Mouse (Mus musculus) embryo, embryonic 11.5 days (tissue): ENCODE results near the gene Gm32742.
A peak's percentile ranks its signal among the peaks of the same experiment; 100 is the strongest.

ENCODE experiments used
- DNase-seq: peaks from one replicate; pipeline ENCODE4 v3.0.0-alpha.2; 2012; ENCODE audit warnings: low read depth, low spot score

The Gm32742 gene

DNA sequence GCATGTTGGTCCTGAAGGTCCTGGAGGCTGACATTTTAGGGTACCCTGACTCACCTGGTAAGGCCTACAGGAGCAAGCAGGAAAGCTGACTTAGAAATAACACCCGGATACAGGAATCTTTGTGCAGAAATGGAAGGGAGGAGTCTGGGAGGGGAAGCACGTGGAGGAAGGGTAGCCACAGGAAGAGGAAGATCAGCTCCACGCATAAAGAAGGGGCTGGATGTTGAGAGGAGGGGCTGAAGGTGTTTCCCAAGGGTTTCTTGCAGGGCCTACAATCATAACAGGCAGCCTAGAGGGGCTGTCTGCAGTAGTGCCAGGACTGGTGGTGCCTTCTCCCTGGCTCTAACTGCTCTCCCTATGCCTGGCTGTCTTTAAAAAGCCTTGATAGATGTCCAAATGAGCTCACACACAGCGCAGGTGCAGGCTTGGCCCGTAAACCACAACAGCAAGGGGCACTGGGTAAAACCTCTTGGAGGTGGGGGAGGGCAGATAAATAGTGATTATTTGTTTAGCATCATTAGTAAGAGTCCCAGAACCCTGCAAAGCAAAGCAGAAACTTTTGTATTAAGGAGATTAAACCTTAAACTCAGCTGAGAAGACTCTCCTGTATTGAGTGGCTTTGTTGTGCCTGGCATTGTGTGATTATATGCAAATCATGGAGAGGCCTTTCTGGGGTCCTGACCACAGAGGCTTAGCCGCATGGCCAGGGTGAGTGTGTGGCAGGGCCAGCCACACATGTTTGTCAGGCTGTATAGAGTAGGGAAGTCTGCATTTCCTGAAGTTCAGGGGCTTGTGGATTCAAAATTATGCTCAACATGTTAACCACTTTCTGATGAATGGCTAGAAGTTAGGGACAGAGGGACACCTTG is at the start of gene Gm32742:
TSS of gene Gm32742 (minus strand) at position 206 of the 869 bp plus-strand sequence.
- DNase-seq, result no peak

DNA sequence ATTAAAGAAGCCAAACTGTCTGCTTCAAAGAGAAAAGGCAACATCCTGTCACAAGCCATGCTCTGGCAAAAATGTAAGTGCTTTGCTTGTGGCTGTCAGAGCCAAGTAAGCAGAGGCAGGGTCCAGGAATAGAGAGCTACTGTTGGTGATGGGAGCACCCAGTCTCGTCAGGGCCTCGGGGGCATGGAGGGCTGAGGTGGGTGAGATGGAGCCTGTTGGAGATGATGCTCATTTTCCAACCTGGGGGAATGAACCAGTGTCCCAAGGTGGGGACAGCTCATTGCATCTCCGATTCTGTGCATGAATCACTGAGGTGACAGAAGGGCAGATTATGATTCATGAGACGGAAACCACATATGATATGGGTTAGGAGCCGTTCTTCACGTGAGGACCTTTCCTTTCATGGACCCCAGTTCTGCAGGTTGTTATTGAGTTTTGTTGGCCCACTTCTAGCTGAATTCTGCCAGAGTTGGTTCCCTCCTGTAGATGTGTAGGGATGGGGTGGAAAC is 48.5 kb upstream of the Gm32742 start:
- DNase-seq, result no peak

DNA sequence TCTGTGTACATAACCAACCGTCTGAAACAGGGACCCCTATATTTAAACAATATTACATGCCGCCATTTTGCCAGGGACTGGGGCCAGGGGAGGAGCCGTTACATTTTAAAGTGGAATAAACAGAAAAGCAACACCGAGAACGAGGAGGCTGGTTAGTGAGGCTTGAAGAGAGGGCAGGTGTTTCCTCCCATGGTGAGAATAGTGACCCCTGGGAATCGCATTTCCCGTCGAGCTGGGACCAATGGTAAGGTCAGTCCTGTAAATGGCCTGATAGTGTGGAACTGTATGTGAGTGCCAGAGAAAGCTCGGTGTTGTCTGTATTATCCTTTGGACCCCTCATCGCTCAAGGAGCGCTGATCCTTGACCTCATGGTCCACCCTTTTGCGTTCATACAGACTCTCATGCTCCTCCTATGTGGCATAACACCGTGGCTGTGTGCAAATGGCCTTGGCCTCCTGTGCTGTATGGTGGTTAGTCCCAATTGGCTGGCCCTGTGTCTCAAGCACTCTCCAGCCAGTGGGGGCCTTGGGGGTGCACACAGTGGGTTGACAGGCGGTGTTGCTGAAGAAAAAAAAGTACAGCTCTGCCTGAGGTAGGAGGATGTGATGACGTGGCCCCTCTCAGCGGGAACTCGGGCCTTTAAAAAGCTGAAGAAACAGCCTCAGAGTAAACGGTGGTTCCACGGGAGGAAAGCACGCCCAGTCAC is 47.9 kb upstream of the Gm32742 start, which contains the start of gene Pou2af1:
TSS of gene Pou2af1 (plus strand) at position 686 of the 706 bp plus-strand sequence.
- no peak for DNase-seq

DNA sequence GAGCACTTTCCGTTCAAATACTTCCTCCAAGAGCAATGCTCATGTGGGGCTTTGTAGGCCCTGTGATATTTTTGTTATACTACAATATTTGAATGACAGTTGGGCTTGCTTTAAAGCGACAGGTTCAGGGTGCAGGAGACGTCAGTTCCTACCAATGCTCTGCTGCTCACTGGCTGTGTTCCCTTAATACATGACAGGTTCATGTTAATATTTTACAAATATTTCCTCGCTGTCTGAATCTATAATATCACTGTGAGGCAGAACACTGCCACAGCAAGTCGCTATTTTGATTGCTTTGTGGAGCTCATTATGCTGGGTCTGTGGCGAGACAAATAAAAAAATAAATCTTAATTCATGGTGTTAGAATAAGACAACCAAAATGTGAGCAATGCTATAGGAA is 45.9 kb upstream of the Gm32742 start:
- no peak for DNase-seq

DNA sequence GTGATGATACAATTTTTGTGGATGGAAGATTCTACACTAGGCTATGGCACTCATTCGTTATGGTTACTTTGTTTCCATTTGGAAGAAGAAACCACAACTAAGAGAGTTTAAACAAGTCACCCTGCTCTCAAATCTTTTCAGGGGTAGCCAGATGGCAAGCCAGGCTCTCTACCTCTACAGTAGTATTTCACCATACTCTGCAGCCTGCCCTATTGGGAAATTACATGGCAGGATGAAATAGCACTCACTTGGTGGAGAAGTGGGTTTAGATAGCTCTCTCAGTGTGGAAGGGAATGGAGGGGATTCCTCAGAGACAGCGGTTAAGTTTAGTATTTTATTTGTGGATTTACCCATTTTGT is 43.6 kb upstream of the Gm32742 start:
- no peak for DNase-seq

DNA sequence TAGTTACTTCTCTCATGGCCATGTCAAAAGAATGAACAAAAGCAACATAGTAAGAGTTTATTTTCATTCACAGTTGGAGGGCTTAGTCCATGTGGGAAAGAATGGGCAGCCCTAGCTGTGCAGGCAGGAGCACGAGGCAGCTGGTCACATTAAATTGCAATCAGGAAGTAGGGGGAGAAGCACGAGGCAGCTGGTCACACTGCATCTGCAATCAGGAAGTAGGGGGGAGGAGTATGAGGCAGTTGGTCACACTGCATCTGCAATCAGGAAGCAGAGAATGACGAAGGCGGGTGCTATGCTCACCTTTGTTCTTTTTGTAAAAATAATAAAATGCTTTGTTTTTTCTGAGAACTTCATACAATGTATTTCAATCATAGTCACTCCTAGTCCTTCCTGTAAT is 29.5 kb upstream of the Gm32742 start:
- no peak for DNase-seq

DNA sequence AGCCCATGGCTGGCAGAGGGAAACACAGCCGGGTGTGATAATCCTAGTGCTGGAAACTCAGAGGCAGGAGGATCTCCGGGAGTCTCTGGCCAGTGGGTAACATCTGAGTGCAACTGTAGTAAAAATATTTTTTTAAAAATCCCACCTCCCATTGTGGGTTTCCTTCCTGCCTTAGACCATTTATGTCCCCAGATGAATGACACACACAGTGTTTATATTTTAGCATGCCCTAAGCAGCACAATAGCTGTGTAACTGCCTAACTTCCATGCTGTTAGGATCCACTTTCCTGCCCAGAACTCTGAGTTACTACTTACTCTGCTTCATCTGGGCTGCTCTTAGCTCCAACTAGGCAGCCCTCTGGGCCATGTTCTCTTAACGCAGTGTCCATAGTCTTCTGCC is 25.3 kb upstream of the Gm32742 start:
- no peak for DNase-seq

DNA sequence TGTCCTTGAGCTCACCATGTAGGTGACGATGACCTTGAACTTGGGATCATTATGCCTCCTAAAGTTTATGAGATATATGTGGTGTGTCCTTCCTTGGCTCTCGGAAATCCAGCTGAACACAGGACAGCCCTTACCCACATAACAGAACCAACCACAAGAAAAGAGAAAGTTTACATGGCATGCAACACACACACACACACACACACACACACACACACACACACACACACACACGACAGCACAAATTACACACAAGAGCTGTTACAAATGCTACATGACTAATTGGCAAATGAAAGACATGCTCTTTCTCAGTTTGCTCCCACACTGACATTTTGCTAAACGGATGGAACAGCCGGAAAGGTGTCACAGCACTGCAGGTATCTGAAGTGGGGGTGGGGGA is 20.6 kb upstream of the Gm32742 start:
- no peak for DNase-seq

DNA sequence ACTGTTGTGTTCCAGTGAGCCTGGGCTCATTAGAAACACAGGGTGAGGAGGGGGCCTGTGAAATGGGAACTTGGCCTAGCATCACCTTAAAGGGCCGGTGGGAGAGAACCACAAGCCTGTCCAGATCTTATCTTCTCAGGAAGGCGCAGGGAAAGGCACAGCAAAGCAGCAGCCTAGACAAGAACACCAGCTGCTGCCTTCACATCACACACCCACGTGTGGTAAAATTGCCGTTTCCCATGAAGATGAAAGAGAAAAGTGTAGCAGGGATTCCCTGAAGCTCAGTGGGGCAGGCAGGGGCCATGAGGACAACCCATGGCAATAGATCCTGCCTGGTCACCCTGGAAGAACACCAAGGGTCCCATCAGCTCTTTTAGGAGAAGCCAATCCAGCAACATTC is 20.1 kb upstream of the Gm32742 start:
- DNase-seq, result no peak

DNA sequence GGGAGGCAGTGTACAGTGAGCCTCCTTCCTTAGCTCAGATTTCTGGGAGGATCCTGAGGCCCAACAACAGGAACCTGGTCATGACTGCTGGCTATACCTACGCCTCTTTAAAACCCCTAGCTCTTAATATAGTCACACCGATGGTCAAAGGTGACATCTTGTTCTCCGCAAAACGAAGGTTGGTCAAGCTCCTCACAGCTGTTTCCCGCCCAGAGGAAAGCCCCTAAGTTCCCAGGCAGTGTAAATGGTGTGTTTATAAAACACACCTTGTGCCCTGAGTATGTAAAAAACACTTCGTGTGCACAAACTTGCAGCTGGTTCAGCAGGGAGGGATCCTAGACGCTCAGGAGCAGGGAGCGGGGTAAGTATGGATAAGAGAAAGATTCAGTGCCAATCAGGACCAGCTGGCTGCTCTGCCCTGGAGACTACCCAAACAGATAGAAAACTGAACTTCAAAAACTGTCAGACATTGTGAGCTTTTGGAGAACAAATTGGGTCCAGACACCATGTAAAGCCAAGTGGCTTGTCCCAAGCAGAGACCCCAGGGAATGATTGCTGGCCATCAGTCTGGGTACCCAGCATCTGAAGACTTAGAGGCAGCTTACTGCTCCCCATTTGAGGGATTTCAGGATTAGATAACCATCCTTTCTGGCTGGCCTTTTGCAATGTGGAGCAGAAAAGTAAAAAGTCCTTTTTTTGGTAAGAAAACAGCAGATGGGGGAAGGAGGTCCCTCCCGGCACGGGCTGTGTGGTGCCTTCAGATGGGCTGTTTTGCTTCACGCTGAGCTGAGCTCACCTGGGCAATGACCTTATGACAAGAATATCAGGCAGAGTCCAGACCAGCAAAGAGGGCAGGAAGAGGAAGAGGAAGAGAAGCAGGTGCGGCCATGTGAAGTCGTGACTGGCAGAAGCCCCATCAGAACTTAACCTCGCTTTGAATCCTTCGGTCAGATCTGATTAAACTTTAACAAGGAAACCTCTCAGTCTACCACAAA is 17.7 kb upstream of the Gm32742 start:
- DNase-seq, result no peak

DNA sequence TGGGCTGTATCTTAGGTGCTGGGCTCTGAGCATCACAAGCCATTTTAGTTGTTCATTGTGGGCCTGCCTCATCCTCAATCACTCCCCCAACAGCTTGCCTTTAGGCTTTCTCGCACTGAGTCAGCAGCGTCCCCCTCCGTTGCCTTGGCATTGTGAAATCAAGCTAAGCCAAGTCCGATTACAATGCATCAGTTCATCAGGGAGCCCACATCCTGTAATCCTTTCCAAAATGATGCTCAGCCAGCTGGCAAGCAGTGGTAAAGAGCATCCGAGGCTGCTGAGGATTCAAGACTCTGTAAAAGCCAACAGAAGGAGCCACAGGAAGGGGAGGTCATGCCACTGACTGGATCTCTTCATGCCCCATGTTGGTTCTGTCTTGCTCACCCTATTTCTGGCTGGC is 15.3 kb upstream of the Gm32742 start:
- DNase-seq, result no peak

DNA sequence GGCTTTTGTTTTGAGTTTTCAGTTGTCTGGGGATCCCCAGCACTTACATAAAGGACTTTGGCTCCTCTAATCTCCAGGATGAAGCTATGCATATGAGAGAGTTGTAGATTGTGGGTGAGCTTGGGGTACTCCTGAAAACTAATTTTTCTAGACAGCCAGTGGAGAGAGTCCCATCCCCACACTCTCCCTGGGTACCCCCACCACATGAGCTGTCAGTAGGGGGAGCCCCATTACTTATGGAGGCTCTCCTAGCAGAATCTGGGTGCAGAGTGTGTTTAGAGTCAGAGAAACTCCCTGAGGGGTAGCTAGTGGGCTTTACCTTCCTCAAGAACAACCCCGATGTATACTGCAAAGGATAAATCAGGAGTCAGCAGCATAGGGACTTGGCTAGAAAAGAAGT is 13.0 kb upstream of the Gm32742 start:
- no peak for DNase-seq

DNA sequence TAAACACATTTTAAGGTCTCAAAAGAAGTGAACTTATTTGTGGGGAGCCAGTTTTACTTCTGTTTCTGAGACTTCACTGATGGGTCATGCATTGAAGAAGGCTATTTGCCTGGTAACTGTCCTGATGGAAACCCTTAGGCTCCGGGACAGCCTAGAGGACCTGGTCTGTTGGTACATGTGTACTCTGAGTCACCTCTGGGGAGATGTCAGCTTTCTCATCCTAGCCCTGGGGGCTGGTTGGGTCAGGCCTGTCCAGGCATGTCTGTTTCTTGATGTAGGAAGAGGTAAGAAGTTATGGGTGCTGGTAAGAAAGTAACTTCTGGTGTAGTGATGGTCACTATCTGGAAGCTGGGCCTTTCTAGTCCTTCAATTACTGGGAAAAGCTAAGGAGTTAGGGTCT is 10.4 kb upstream of the Gm32742 start:
- no peak for DNase-seq

DNA sequence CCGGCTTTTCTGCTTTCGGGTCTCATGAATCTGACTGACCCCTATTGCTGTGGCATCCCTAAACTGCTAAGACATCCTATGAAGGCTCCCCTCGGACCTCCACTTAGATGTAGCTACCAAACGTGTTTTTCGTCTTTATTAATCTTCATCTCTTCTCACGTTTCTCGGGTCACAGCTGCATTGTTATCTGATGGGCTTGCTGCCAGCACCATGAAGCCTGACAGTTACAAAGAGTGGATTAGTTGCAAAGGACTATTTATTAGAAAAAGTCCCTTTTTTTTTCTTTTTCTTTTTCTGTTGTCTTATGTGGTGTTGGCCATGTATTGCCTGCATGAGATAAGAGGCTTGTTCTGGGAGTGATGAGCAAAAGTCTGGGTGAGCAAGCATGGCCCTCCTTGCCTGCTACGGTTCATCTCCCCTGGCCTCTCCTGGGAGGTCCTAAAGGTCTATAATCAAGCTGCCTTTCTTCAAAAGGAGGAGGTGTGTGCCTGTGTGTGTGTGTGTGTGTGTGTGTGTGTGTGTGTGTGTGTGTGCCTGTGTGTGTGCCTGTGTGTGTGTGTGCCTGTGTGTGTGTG is 9.7 kb upstream of the Gm32742 start:
- no peak for DNase-seq

DNA sequence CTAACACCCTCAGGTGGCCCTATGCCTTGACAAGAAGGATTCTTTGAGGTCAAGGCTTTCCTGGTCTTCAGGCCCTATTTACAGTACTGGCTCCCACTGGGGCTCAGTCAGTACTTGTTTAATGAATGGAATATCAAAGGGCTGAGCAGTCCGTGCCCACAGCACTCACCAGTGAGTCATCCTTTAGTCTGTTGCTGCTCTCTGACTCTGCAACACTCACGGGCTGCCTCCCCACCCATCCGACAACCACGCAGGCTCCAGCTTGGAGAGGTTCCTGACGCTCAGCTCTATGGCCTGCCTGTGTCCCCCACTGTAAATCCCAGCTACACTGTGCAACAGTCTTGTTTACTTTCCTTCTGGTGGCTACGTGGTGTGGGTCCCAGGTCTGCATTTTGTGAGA is 5.0 kb upstream of the Gm32742 start:
- DNase-seq, result no peak

DNA sequence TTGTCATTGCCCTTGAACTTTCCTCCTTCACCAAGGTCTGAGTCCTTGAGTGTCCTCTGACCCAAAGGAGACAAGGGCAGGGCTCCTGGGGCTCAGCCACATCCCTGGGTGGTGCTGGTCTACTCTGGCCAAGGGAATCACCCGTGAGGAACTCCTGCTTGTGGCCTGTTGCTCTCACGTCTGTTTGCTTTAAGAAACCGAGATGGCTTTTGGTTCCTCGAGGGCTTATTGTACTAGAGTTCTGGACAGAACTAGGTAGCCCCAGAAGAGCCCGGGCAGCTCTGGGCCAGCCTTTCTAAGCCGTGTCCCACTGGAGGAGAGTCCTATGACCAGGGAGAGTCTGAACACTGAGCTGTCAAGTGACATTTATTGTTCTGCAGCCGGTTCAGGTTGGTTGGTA is 3.8 kb upstream of the Gm32742 start:
- DNase-seq, result no peak

DNA sequence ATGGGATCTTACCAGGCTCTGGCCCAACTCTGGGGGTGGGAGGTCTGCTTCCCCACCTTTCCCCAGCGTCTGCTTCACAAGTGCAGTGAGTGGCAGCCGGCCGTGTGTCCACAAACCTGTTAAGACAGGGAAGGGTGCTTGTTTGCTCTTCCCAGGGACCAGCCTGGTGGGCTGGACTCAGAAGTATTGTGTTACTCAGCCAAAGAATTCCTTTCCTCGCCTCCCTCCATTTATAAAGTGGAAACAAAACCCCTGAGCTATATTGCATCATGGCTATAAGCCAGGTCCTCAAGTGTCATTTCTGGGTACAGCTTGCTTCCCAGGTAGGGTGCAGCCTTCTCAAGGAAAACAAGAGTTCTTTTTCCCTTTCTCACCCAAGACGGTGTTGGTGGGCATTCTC is 3.4 kb upstream of the Gm32742 start:
- no peak for DNase-seq

DNA sequence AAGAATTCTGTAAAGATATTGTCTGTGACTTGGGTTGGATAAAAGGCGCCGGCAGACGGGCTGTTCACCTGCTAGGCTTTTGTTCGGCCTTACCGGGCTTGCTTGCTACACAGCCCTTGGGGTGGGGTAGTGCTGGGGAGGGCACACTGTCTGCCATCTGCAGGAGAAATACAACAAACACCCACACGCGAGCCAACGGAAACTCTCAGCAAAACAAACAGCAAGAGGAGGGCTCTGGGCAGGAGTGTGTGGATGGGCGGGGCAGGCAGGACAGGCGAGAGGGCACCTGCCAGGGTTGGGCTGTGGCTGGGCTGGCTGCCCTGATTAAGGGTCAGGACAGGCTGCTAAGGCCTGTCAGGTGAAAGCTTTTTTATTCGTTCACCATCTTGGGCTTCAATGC is 2.6 kb upstream of the Gm32742 start:
- no peak for DNase-seq

DNA sequence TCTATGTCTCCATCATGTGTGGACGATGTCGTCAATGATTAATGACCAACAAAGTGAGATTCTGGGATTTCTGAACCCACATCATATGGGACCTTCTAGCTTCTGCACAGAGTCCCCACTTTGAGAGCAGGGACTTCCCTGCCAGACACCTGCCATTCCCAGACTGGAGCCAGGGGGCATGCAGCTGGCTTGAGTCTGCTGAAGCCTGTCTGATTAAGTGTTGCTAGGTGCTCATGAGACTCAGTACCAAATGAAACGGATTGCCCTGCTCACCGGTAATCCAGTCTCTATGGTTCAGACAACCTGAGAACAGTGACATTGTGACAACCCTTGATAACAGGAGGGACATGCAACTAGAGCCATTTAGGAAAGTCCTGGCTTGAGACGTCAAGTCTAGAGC is 1.3 kb downstream of the Gm32742 start:
- no peak for DNase-seq

DNA sequence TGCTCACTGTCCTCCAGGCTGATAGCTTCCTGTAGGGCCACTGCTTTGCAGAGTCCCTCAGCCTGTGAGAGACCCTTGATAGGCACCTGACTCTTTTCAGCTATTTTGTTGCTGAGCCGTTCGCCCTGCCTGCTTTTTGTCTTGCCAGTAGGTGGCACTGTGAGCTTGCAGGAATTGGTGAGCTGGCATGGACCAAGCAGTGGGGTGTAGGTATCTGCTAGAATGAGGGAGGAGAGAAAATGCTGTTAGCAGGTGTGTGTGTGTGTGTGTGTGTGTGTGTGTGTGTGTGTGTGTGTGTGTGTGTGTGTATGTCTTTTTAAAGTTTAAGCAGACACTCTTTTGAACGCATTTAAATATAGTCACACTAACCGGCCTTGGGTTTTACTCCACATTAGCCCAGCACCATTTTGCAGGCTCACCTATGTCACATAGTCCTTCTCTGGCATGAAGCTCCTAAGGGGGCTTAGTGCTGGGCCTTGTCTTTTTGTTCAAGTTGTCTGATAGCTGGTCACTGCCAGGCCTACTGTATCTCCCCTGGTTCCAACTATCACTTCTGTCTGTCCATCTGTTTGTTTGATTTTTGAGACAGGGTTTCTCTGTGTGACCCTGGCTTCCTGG is 3.4 kb downstream of the Gm32742 start:
- peak; percentile 65 for DNase-seq
